Mouse (Mus musculus): ENCODE measurements at regions not wholly inside any gene's neighbourhood (a gene's known extent, or its start where the extent isn't known, plus 50 kb on each side); places are given as distances from the start of the nearest gene placed in this dataset.
A peak's percentile ranks its signal among the peaks of the same experiment; 100 is the strongest.

- no peak overlapping the region for H3K4me3 ChIP-seq
- DNase-seq (ENCODE audit: low spot score) = no peak
- H3K27ac ChIP-seq = no peak overlapping the region
- H3K4me1 ChIP-seq (replicated peaks) = peaks cover 11% of the 10 kb centered on the region
- no peaks in the 10 kb centered on the region for H3K36me3 ChIP-seq
- no peaks in the 10 kb centered on the region for H3K27me3 ChIP-seq (ENCODE audit: insufficient read depth, poor library complexity, severe bottlenecking)
- H3K9me3 ChIP-seq = no peaks in the 10 kb centered on the region
Observed at GRCm38 (mm10) chr11:86881710-86882109, 74.2 kb upstream of the Dhx40 start.

GRCm38 (mm10) chr11:86879356-86879905 is 71.9 kb upstream of the Dhx40 start:
- Histone ChIP-seq H3K9me3 (no peaks in the 10 kb centered on the region), H3K27me3 (ENCODE audit: insufficient read depth, poor library complexity, severe bottlenecking) (no peaks in the 10 kb centered on the region), H3K27ac (peak overlapping the region; percentile 59; the same call in 1 of the 2 replicates), H3K36me3 (no peaks in the 10 kb centered on the region), H3K4me1 (replicated peaks) (peaks cover 22% of the 10 kb centered on the region), H3K4me3 (no peak overlapping the region)
- 68% methylated on average over 6 of the region's 6 CpGs for WGBS
- no peak for DNase-seq (ENCODE audit: low spot score)

- Histone ChIP-seq H3K27me3 (ENCODE audit: insufficient read depth, poor library complexity, severe bottlenecking) (no peaks in the 10 kb centered on the region), H3K36me3 (no peaks in the 10 kb centered on the region), H3K27ac (no peak overlapping the region), H3K4me1 (replicated peaks) (peaks cover 32% of the 10 kb centered on the region), H3K4me3 (no peak overlapping the region), H3K9me3 (no peaks in the 10 kb centered on the region)
- 85% methylated on average over 11 of the region's 11 CpGs for WGBS
- no peak for DNase-seq (ENCODE audit: low spot score)
Observed at GRCm38 (mm10) chr11:86878327-86879065, 71.0 kb upstream of the Dhx40 start.

GRCm38 (mm10) chr11:86876509-86876908 is 69.0 kb upstream of the Dhx40 start:
- WGBS = 58% methylated on average over 8 of the region's 8 CpGs
- no peaks in the 10 kb centered on the region for H3K36me3 ChIP-seq
- no peak overlapping the region for H3K4me3 ChIP-seq
- DNase-seq (ENCODE audit: low spot score) = no peak
- H3K27ac ChIP-seq = 0 out of 2 replicates have a peak overlapping the region, but pooled peaks have one; percentile 29
- no peaks in the 10 kb centered on the region for H3K27me3 ChIP-seq (ENCODE audit: insufficient read depth, poor library complexity, severe bottlenecking)
- H3K4me1 ChIP-seq (replicated peaks) = peaks cover 51% of the 10 kb centered on the region
- H3K9me3 ChIP-seq = no peaks in the 10 kb centered on the region

- Histone ChIP-seq H3K4me3 (no peak overlapping the region), H3K36me3 (no peaks in the 10 kb centered on the region), H3K27me3 (ENCODE audit: insufficient read depth, poor library complexity, severe bottlenecking) (no peaks in the 10 kb centered on the region), H3K9me3 (no peaks in the 10 kb centered on the region), H3K4me1 (replicated peaks) (peaks cover 53% of the 10 kb centered on the region), H3K27ac (no peak overlapping the region)
- 81% methylated on average over 1 of the region's 1 CpGs for WGBS
- DNase-seq (ENCODE audit: low spot score) = no peak
Observed at GRCm38 (mm10) chr11:86875738-86876137, 68.2 kb upstream of the Dhx40 start.

- H3K4me3 ChIP-seq = no peak overlapping the region
- H3K4me1 ChIP-seq (replicated peaks) = peaks cover 53% of the 10 kb centered on the region
- no peaks in the 10 kb centered on the region for H3K27me3 ChIP-seq (ENCODE audit: insufficient read depth, poor library complexity, severe bottlenecking)
- no peaks in the 10 kb centered on the region for H3K36me3 ChIP-seq
- no peak for DNase-seq (ENCODE audit: low spot score)
- 65% methylated on average over 12 of the region's 12 CpGs for WGBS
- no peaks in the 10 kb centered on the region for H3K9me3 ChIP-seq
- H3K27ac ChIP-seq = no peak overlapping the region
Observed at GRCm38 (mm10) chr11:86874666-86875295, 67.2 kb upstream of the Dhx40 start.

- no peaks in the 10 kb centered on the region for H3K27me3 ChIP-seq (ENCODE audit: insufficient read depth, poor library complexity, severe bottlenecking)
- 69% methylated on average over 1 of the region's 1 CpGs for WGBS
- peaks cover 46% of the 10 kb centered on the region for H3K4me1 ChIP-seq (replicated peaks)
- peak overlapping the region; percentile 83 for H3K27ac ChIP-seq
- no peak overlapping the region for H3K4me3 ChIP-seq
- no peaks in the 10 kb centered on the region for H3K36me3 ChIP-seq
- H3K9me3 ChIP-seq = no peaks in the 10 kb centered on the region
- DNase-seq (ENCODE audit: low spot score) = no peak
Observed at GRCm38 (mm10) chr11:86873406-86873700, 65.8 kb upstream of the Dhx40 start.

- H3K27me3 ChIP-seq (ENCODE audit: insufficient read depth, poor library complexity, severe bottlenecking) = no peaks in the 10 kb centered on the region
- no peak overlapping the region for H3K4me3 ChIP-seq
- peak overlapping the region; percentile 83 for H3K27ac ChIP-seq
- H3K9me3 ChIP-seq = no peaks in the 10 kb centered on the region
- WGBS = 56% methylated on average over 10 of the region's 10 CpGs
- H3K4me1 ChIP-seq (replicated peaks) = peaks cover 46% of the 10 kb centered on the region
- DNase-seq (ENCODE audit: low spot score) = peak; percentile 18
- no peaks in the 10 kb centered on the region for H3K36me3 ChIP-seq
Observed at GRCm38 (mm10) chr11:86872537-86873405, 65.2 kb upstream of the Dhx40 start.

- H3K4me3 ChIP-seq = no peak overlapping the region
- peaks cover 43% of the 10 kb centered on the region for H3K4me1 ChIP-seq (replicated peaks)
- no peaks in the 10 kb centered on the region for H3K27me3 ChIP-seq (ENCODE audit: insufficient read depth, poor library complexity, severe bottlenecking)
- WGBS = 45% methylated on average over 4 of the region's 4 CpGs
- H3K27ac ChIP-seq = no peak overlapping the region
- no peaks in the 10 kb centered on the region for H3K9me3 ChIP-seq
- DNase-seq (ENCODE audit: low spot score) = no peak
- no peaks in the 10 kb centered on the region for H3K36me3 ChIP-seq
Observed at GRCm38 (mm10) chr11:86871782-86872181, 64.2 kb upstream of the Dhx40 start.

GRCm38 (mm10) chr11:86870486-86871165 is 63.1 kb upstream of the Dhx40 start:
- no peak for DNase-seq (ENCODE audit: low spot score)
- Histone ChIP-seq H3K4me3 (no peak overlapping the region), H3K27ac (no peak overlapping the region), H3K27me3 (ENCODE audit: insufficient read depth, poor library complexity, severe bottlenecking) (no peaks in the 10 kb centered on the region), H3K4me1 (replicated peaks) (peaks cover 36% of the 10 kb centered on the region), H3K36me3 (no peaks in the 10 kb centered on the region), H3K9me3 (no peaks in the 10 kb centered on the region)
- WGBS = 87% methylated on average over 9 of the region's 9 CpGs

GRCm38 (mm10) chr11:86866931-86867330 is 59.4 kb upstream of the Dhx40 start:
- no peak for DNase-seq (ENCODE audit: low spot score)
- H3K4me1 ChIP-seq (replicated peaks) = peaks cover 6% of the 10 kb centered on the region; the same call in 1 of the 2 replicates
- H3K4me3 ChIP-seq = no peak overlapping the region

GRCm38 (mm10) chr11:86859864-86860528 is 52.5 kb upstream of the Dhx40 start:
- no peak for DNase-seq (ENCODE audit: low spot score)
- H3K4me3 ChIP-seq = no peak overlapping the region
- H3K27ac ChIP-seq = no peak overlapping the region
- no peaks in the 10 kb centered on the region for H3K27me3 ChIP-seq (ENCODE audit: insufficient read depth, poor library complexity, severe bottlenecking)
- H3K36me3 ChIP-seq = no peaks in the 10 kb centered on the region
- peaks cover 9% of the 10 kb centered on the region for H3K4me1 ChIP-seq (replicated peaks)
- peaks cover 6% of the 10 kb centered on the region; the same call in 1 of the 2 replicates for H3K9me3 ChIP-seq
- 82% methylated on average over 8 of the region's 8 CpGs for whole genome bisulfite sequencing

More at GRCm38 (mm10) chr11:86866931-86867330, 59.4 kb upstream of the Dhx40 start:
- H3K9me3 ChIP-seq = no peaks in the 10 kb centered on the region
- H3K27ac ChIP-seq = no peak overlapping the region
- H3K27me3 ChIP-seq (ENCODE audit: insufficient read depth, poor library complexity, severe bottlenecking) = no peaks in the 10 kb centered on the region
- 89% methylated on average over 10 of the region's 10 CpGs for WGBS
- H3K36me3 ChIP-seq = no peaks in the 10 kb centered on the region

Data from hindbrain, embryonic 10.5 days (tissue).